Mouse (Mus musculus) layer of hippocampus, adult 2 months (tissue): ENCODE results near the gene Prss2. TPM values are rescaled to one million over a fixed set of nuclear protein-coding genes. Genes with fewer than 3 reads are reported as not detected.
"Not testable (repeated sequence)": the region's sequence is repeated elsewhere in the genome, so short reads cannot be mapped to it uniquely, and the experiment has no call there.

Source experiments
- DNase-seq, 2 experiments: peaks; one replicate each; pipeline ENCODE4 v3.0.0; 2022; ENCODE audit warnings: low spot score in 2 of 2
- H3K27ac ChIP-seq: fragments of 200-600 bp; 2 replicates; pipeline ENCODE4 v1.8.1; 2022
- H3K4me3 ChIP-seq: fragments of 200-600 bp; 2 replicates; pipeline ENCODE4 v1.8.1; 2022; ENCODE audit warnings: mild to moderate bottlenecking
- CTCF ChIP-seq: fragments of 200-600 bp; conservative IDR thresholded peaks from 2 replicates; pipeline ENCODE4 v1.8.1; 2022; ENCODE audit warnings: antibody characterized with exemption, mild to moderate bottlenecking, moderate library complexity
- total RNA-seq, 2 experiments: library from RNA; stranded (reverse); gene quantifications; 2 replicates each; pipeline ENCODE4 v1.2.3; 2021

Prss2 gene
- total RNA-seq, 2 experiments from 2014 or later = not detected

- Histone ChIP-seq H3K4me3 (no peak overlapping the region), H3K27ac (no peak overlapping the region)
- TF ChIP-seq CTCF = no peak
- DNase-seq = no peak
These were observed 41.0 kb downstream of the Prss2 start for GRCm38 (mm10) chr6:41562598-41562997.

- H3K4me3 ChIP-seq = not testable (repeated sequence)
These were observed 41.7 kb downstream of the Prss2 start for GRCm38 (mm10) chr6:41563104-41563951.

GRCm38 (mm10) chr6:41565261-41565660, 43.7 kb downstream of the Prss2 start:
- no peak overlapping the region for H3K4me3 ChIP-seq
- TF ChIP-seq CTCF = no peak
- H3K27ac ChIP-seq = no peak overlapping the region
- no peak for DNase-seq

More at GRCm38 (mm10) chr6:41563104-41563951, 41.7 kb downstream of the Prss2 start:
- not testable (repeated sequence) for H3K27ac ChIP-seq, DNase-seq

GRCm38 (mm10) chr6:41566965-41567364, 45.4 kb downstream of the Prss2 start:
- DNase-seq = no peak
- no peak overlapping the region for H3K4me3 ChIP-seq
- no peak overlapping the region for H3K27ac ChIP-seq
- TF ChIP-seq CTCF = no peak

GRCm38 (mm10) chr6:41569078-41569477, 47.5 kb downstream of the Prss2 start:
- Histone ChIP-seq H3K4me3 (no peak overlapping the region), H3K27ac (no peak overlapping the region)
- TF ChIP-seq CTCF = no peak
- DNase-seq = no peak

Other genes starting within 250 kb of the Prss2 start
- gene Try4, start 219.5 kb upstream of the Prss2 start, total RNA-seq = not detected
- not detected for gene Try5, start 204.9 kb upstream of the Prss2 start, total RNA-seq
- not detected for gene Try10, start 167.7 kb upstream of the Prss2 start, total RNA-seq
- gene Prss3, start 144.1 kb upstream of the Prss2 start, total RNA-seq = not detected
- not detected for gene Gm5771, start 129.4 kb upstream of the Prss2 start, total RNA-seq
- gene Gm10334, start 75.6 kb upstream of the Prss2 start, total RNA-seq = not detected
- gene Prss1, start 62.9 kb upstream of the Prss2 start, total RNA-seq = not detected
- gene Ephb6, start 83.7 kb downstream of the Prss2 start, total RNA-seq = 10 to 100 TPM; 74.3 to 77.3 TPM
- gene Trpv6, start 114.6 kb downstream of the Prss2 start, total RNA-seq = under 1 TPM; 0.61 to 0.83 TPM
- not detected for gene Trpv5, start 159.0 kb downstream of the Prss2 start, total RNA-seq
- not detected for gene Llcfc1, start 162.6 kb downstream of the Prss2 start, total RNA-seq
- gene Kel, start 182.6 kb downstream of the Prss2 start, total RNA-seq = not detected